Comparison of ENCODE assay signal across 8 mouse cellular contexts in the genomic region with DNA sequence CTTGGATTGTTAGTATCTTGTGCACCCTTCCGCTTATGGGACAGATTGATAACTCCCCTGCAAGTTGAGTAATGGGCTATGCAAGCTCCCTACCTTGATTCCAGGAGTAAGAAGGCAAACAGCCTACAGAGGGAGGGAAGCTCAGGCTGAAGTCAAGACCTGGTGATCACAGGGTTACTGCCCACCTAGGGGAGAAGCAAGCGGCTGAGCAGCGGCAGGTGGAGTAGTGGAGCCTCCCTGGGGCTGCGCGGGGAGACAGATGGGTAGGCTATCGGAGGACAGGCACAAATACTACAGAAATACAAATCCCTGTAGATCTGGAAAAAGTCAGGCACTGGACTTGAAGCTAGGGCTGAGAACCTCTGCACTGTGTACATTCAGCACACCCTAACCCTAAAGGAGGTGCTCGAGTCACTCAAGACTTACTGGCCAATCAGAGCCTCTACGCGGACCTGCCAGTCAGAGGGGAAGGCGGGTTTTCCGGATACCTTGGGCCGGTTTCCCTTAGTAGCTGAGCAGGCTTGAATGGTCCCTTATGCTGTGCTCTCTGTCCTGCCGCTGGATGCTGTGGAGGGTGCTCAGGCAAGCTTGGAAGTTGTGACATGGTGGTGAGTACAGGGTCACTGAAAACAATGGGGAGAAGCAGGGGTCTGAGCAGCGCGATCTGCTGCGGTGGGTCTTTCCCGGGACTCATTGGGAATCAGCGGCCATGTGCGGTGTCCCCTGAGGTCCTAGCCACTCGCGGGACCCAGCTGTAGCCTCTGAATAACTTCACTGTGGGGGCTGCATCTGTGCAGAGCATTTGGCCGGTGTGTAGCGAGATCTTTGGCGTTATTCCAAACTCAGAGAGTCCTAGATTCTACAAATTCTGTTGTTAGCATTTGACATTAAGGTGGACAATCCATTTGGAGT. TPM values are rescaled to one million over a fixed set of nuclear protein-coding genes. Genes with fewer than 3 reads are reported as not detected.
DNase-seq lines count a peak whose midpoint lies in the region; ATAC-seq lines count a peak whose summit lies in the region.
"Not testable (repeated sequence)": the region's sequence is repeated elsewhere in the genome, so short reads cannot be mapped to it uniquely, and the experiment has no call there.

A gene (plus strand): TSS at position 496 of the 912 bp plus-strand sequence.

- H3K27me3 ChIP-seq in intestine, embryonic 16.5 days (replicated peaks; ENCODE audit: control insufficient read depth, insufficient read depth, low read length) = not testable (repeated sequence)

- peak; percentile 65 to 72 for DNase-seq in adrenal gland, adult 18-20 months (ENCODE audit: low spot score in 2 of 2)
- peak; percentile 76 for DNase-seq in embryo, embryonic 9.5 days (ENCODE audit: extremely low spot score)
- peak in 1 of 2 experiments; percentile 71 for DNase-seq in gastrocnemius, postnatal 4 days (ENCODE audit: low spot score in 2 of 2)
- peak; percentile 66 to 82 for DNase-seq in left cerebral cortex, postnatal 14 days (ENCODE audit: low spot score in 2 of 2)
- peak; percentile 66 for DNase-seq in right cerebral cortex, postnatal 14 days
- DNase-seq in urinary bladder, postnatal 36 days (ENCODE audit: low spot score in 2 of 2) = peak; percentile 73 to 84

- H3K36me3 ChIP-seq in intestine, embryonic 16.5 days (ENCODE audit: control insufficient read depth, insufficient read depth, low read length) = not testable (repeated sequence)

- H3K4me2 ChIP-seq in intestine, embryonic 16.5 days (ENCODE audit: low read depth, low read length) = not testable (repeated sequence)

- no CpG with 5 or more reads among the region's 24 CpGs for WGBS in intestine, embryonic 16.5 days

- intact Hi-C loops in left cerebral cortex, postnatal 14 days (cut with DNase I) = loop anchor here (10.0 kb wide), 1 partner anchor 71 kb away; a partner anchor contains a TSS

- not testable (repeated sequence) for H3K4me3 ChIP-seq in intestine, embryonic 16.5 days (ENCODE audit: low read length)

- not testable (repeated sequence) for H3K4me1 ChIP-seq in intestine, embryonic 16.5 days (ENCODE audit: control insufficient read depth, insufficient read depth, low read length)

- not testable (repeated sequence) for H3K9me3 ChIP-seq in intestine, embryonic 16.5 days (ENCODE audit: control insufficient read depth, low read length)

- H3K9ac ChIP-seq in intestine, embryonic 16.5 days (ENCODE audit: low read depth, low read length) = not testable (repeated sequence)

- H3K27ac ChIP-seq in intestine, embryonic 16.5 days (ENCODE audit: low read length) = not testable (repeated sequence)

- ATAC-seq in intestine, embryonic 16.5 days = not testable (repeated sequence)
- ATAC-seq in megakaryocyte-erythroid progenitor cell, adult 5-6 weeks (replicated peaks; ENCODE audit: low FRiP score, low TSS enrichment, poor library complexity, severe bottlenecking) = peak; percentile 100

RNA-seq across cellular contexts. Expression of the gene that starts here (rescaled TPM):
- total RNA-seq in adrenal gland, adult 18-20 months (2021) = 10 to 100 TPM; 19.0 to 19.9 TPM
- 10 to 100 TPM; 10.8 to 14.7 TPM for total RNA-seq in gastrocnemius, postnatal 4 days (2021)
- polyA plus RNA-seq in intestine, embryonic 16.5 days (2015; fragmentation: Nextera tagmentation; extraction: Ambion mirVana) = 13.2 and 14.8 TPM in 2 replicates
- 10 to 100 TPM; 43.9 to 55.7 TPM for total RNA-seq in left cerebral cortex, postnatal 14 days (2021)
- total RNA-seq in megakaryocyte-erythroid progenitor cell, adult 5-6 weeks (2014; fragmentation: Nextera tagmentation) = 37.6 and 42.5 TPM in 2 replicates
- 90.7 and 102 TPM in 2 replicates for total RNA-seq in megakaryocyte-erythroid progenitor cell, adult 5-6 weeks (2017)
